Mouse (Mus musculus) adipocyte (in vitro differentiated cells): ENCODE measurements around the gene Nepro.

ENCODE experiments used
- DNase-seq: peaks from one replicate; pipeline ENCODE4 v3.0.0-alpha.2; 2016; ENCODE audit warnings: low spot score

Nepro gene

DNA sequence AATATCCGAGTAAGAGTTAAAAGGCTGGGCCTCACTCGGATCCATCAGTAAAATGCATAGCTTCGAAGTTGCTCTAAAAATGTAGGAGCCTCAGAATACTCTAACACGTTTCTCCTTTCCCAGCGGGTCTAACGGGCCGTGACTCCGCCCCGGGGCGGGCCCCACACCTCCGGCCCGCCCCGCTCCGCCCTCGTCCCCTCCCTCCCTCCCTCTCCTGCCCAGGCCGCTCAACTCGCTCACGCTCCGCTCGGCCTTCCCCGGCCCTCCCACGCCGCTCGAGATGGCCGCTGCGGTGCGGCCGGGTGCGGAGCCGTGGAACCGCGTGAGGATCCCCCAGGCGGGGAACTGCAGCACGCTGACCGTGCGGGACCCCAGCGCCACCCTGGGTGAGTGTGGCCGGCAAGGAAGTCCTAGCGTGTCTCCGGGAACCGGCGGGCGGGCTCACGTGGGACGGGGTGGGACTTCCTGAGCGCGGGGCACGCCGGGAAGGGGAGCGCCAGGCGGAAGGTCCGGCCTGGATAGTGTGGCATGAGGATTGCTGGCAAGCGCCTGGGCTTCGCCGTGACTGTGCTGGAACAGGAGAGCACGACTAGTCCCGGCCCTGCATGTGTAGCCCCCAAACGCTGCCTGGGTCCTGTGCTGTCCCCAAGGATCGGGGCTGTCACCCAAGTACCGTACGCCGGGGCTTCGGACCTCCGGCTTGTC lies at the start of gene Nepro:
Gene Nepro, plus strand, starts transcription at position 219 of the 705 bp plus-strand sequence.
- DNase-seq = peak; percentile 95

DNA sequence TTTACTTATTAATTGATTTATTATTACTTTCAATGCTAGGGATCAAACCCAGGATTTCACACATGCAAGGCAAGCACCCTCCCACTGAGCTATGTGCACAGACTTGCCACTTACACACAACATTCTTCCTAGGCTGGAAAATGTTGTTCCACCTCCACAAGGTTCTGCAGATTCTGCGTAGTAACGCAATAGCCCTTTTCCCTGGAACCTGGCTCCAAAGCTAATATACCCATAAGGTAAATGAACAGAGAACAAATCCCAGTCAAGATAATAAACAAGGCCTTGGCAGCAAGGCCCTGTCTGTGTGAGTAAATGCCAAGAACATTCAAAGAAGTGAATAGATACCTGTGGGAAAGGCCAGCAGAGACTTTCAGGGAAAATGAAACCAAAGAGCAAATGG lies 47.7 kb upstream of the Nepro start:
- DNase-seq = no peak

DNA sequence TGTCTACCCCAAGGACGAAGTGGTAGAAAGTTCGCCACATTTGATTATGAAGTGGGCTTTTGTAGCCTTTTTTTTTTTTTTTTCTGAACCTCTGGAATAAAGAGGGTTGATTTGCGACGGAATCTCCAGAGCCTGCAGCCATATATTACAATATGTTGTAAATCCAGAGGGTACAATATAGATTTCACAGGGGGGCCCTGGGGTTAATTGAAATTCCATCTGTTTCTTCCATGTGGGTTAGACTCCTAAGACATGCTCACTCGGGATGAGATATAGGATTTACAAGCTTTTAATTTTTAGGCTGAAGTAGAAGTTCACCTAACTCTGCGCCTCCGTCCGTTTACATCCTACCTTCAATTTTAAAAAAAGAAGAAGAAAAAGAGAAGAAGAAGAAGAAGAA lies 45.0 kb upstream of the Nepro start:
- DNase-seq = no peak

- DNase-seq = no peak
These were observed 44.6 kb upstream of the Nepro start for GRCm38 (mm10) chr16:44679503-44679971.

DNA sequence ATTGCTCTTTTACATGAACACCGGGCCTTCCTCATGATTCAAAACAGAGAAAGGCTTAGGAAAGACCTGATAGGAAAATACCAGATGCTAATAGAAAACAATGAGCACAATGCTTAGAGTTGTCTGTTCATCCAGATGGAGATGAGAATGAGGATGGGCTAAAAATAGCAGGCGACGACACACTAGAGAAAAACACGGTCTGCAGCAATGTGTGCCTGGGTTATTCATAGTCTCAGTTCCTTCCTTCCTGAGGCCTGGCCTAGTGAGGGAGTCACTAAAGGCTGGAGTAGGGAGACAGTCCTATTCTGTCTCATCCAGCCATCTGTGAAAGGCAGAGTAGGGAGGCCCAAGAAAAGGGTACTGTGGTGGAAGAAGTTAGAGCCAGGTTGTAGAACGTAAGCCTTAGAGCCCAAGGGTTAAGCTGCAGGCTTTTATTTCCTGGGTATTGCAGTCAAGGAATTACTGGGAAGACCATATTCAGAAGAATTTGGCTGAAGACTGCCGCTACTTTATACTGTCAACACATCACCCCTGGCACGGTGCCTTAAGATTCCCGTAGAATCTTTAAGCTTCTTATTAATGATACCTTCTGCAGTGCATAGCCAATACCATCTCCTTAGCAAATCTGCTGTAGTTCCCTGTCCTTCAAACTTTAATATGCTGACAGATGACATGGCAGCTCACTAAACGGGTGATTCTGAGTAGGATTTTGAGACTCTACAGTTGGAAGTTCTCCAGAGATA lies 43.2 kb upstream of the Nepro start:
- no peak for DNase-seq

GRCm38 (mm10) chr16:44684646-44685045 lies 39.5 kb upstream of the Nepro start:
- DNase-seq = no peak

DNA sequence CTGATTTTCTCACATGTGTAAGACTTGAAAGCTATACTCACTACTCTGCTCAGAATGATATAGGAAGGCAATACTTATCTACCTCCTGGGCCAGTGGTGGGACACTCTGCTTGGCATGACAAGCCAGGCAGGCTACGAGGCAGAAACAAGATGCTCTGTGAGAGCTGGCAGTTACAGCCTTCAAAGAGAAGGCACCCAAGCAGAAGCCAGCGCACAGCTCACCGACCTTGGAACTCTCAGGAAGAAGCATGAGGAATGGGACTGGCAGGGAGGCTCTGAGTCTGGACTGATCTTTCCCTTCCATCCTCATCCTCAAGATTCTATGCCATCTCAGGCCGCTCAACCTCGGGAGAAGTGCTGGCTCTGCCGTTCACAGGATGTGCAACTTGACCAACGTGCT lies 38.7 kb upstream of the Nepro start:
- DNase-seq = no peak

- no peak for DNase-seq
These were observed 36.9 kb upstream of the Nepro start for GRCm38 (mm10) chr16:44686991-44687718.

DNA sequence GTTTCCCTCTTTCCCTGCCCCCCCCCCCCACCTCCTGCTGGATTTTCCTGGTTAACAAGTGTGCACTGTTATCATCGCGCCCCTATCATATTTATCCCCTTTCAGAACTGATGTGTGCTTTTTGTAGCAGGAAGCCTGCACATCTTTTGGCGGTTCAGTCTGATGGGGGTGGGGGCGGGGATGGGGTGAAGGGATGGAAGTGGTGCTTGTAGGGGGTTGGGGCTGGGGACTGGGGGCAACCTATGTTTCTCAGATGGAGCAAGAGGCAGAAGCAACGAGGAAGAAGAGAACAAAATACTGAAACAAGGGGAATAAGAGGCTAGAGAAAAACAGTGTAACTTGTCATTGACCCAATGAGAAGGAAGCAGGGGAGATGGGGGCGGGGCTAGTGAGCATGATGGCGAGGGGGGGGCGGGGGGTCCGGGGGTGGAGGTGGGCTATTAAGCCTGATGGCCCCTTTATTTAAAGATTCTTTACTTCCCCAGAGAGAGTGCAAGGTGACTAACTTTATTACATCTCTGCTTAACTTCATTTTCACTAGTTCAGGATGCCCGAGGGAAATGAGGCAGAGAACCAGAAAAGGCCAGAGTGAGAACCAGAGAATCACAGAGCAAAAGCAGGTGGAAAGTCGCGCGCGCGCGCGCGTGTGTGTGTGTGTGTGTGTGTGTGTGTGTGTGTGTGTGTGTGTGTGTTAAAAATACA lies 36.2 kb upstream of the Nepro start:
- DNase-seq = no peak

DNA sequence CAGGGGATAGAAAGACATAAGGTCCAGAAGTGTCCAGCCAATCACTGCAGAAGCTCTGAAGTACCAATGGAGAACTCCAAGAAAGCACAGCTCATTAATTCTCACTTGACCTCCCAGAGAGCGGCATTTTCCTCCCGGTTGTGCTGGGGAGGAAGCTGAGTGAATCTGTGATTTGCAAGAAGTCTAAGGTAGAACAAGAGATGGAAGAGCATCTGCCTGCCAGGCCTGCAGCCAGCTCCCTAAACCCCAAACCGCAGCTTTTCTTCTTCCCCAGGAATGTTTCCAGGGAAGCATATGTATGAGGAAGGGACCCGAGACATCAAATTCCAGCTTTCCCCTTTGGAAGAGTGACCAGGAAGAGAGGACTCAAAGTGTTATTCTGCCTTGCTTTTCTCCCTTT lies 35.6 kb upstream of the Nepro start:
- no peak for DNase-seq

GRCm38 (mm10) chr16:44690501-44690900 lies 33.6 kb upstream of the Nepro start:
- DNase-seq = no peak

DNA sequence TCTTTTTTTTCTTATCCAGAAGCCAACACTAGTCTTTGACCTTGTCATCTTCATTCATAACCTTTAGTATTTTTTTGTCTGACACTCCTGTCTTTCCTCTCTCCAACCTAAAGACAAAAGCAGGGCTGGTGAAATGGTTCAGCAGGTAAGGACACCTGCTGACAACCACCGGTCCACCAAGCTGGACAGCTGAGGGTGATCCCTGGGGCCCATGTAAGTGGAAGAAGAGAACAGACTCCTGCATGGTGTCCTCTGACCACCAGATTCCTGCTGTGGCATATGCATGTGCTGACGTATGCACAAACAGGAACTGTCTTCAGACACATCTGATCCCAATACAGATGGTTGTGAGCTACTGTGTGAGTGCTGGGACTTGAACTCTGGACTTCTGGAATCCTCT lies 33.0 kb upstream of the Nepro start:
- DNase-seq = no peak

DNA sequence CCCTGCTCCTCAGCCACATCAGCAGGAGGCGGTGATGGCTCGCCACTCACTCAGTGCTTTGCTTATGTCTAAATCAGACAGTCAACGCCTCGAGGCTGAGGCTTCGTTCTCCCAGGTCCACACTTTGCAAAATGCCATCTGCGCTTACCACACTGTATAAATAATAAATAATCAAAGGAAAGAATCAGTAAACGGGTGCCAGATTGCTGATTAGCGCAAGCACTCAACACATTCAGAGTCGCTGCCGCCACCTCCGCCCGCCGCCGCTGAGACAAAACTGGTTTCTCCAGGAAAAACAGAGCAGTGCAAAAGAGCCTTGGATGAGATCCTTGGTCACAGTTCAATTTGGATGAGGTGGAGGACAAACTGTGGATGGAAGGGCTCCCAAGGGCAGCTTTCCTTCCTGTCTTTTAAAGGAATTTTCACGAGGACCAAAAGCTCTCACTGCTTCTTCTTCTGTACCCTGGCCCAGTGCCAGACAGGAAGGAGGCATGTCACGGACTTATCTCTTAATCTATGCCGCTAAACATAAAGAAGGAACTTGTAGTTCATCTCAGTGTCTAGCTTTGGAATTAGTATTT lies 32.5 kb upstream of the Nepro start:
- no peak for DNase-seq

DNA sequence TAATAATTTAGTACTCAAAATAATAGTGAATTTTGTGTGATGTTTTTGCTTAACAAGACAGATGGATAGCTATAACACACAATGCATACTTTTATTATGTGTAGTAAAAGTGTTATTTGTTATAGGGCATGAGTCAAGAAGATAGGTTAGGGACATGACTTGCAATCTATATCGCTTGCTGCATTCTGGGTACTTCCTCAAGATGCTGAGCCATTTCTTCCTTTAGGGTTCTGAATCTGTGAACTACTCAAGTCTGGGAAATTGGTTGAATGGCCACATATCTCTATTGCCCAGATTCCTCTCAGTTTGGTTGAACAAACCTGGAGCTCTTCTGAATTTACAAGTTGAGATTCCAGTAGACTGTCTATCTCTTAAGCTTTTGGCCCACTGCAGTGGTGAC lies 31.6 kb upstream of the Nepro start:
- DNase-seq = no peak

DNA sequence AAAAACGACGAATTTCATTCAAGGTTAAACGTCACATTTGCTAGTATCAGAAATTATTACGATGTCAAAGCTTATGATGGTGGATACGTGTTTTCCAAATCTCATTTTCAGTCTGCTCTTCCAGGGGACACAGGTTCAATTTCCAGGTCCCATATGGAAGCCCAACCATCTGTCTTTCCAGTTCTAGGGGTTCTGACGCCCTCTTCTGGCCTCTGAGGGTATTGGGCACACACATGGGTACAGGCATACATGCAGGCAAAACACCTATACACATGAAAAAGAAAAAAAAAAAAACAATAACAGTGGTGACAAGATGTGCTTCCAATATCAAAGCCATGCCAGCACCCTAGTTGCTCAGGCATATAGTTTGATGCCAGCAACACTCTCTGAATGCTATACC lies 30.4 kb upstream of the Nepro start:
- DNase-seq = no peak

- DNase-seq = no peak
These were observed 28.8 kb upstream of the Nepro start for GRCm38 (mm10) chr16:44695214-44695858.

DNA sequence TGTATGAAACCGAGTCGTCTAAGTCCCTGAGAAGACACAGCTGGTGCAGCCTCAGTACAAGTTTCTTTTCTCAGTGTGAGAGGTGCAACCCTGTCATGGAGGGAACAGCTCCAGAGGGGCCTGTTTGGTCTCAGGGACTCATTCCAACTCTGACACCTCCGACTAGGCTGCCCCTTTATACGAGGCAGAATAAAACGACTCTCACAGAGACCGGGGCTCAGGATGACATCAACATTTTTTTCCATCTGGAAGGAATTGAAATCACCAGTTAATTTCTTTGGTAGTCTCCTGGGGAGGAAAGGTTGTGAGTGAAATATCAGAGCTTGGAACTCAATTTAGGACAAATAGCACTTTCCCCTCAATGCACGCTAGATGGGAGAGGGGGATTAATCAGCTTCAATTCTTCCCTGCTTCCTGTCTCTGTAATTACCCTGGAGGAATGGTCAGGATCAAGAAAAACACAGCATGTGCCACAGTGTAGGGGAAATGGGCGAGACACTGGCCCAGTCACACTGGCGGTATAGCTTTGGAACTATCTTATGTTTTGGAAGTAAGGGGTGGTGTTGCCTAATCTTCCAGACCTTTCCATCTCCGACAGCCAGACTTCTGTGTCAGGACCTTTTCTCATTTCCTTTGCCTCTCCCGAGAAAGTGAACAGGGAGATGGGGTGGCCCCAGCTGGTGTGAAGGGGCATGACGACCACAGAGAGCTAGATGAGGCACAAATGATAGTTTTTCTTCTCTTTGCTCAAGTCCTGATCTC lies 28.1 kb upstream of the Nepro start:
- no peak for DNase-seq

DNA sequence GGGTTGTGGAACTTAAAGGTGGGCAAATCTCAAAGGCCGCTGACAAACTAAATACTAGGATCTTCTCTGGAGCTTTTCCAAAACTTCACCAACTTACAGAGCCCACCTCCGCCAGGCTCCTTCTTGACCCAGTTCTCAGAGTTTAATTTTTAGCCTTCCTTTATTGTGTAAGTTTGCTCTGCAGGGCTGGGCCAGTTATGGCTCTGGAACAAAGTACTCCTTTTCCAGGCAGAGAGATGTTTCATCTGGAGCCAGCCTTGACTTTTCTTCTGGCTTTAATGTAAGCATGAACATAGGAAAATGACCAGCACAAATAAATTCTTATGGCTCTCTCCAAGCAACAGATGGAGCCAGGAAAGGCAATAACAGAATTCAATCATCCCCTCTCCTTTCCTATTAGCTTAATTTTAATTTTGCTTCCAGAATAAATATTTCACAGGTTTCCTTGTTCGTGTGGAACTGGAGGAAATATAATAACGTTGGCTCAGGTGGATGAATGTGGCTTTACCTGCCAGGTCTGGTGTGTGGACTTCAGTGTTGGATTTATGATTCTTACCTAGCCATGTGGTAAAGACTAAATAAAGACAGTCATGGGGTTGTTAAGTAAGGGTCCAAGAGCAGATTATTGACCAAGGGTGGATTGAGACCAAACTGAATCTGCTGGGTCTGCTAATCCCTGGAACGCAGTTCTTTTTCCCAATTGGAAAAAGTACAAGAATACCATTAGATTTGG lies 26.5 kb upstream of the Nepro start:
- no peak for DNase-seq

DNA sequence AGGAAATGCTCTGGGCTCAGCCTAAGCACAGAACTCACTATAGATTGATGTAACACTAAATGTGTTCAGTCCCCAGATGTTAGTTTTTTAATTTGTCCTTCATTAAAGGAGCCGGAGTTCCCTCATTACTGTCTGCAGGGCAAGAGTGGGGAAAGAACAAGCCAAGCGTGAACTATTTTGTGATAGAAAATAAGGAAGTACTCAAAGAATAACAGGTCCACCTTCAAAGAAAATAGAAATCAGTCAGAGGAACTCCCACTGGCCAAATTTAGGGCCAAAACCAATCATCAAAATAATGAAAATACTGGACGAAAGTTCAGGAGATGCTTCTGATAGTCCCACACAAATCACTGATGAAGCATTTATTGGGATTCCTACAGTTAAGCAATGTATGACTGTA lies 22.9 kb upstream of the Nepro start:
- no peak for DNase-seq

DNA sequence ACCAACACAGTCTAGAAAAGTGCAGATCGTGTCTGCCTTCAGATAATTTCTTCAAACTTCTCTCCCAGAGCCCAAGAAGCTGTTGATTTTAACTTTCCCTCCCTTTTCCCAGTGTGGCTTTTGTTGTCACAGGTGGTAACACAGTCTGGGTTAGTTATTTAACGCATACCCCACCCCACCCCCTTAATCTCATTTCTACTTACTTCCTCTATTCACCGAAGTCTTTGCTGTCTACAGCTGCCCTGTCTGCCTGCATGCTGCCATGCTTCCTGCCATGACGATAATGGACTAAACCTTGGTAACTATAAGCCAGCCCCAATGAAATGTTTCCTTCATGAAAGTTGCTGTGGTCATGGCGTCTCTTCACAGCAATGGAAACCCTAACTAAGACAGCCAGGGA lies 21.8 kb upstream of the Nepro start:
- DNase-seq = no peak
